Mouse (Mus musculus) neural tube, embryonic 10.5 days (tissue): ENCODE measurements around the gene Elfn1.

ENCODE experiments used
- DNase-seq: peaks from one replicate; pipeline ENCODE4 v3.0.0-alpha.2; 2017; ENCODE audit warnings: low spot score; ENCODE audit errors: extremely low spot score

Elfn1 gene

DNA sequence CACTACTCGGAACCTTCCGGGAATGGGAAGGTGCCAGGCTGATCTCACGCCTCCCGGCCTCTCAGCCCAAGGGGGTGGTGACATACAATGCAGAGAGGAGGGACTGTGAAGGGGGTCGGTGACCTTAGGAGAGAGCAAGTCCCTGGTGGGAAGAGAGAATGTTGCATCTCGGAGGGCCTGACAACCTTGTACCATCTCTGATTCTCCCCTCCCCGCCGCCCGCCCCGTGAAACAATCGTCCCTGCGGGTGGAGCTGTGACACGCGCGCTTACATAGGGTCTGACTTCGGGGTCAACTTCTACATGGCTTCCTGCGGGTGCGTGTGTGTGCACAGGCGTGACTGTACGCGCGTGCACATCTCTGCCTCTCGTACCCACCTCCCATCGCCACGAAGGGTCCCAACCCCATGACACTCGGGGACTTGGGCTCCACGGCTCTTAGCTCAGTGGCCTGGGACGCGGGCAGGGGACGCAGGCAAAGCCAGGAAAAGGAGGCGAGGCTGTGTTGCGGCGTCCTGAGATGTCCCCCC lies at the start of gene Elfn1:
TSS of gene Elfn1 (plus strand) at position 230 of the 529 bp plus-strand sequence.
- no peak for DNase-seq

- no peak for DNase-seq
Measured at GRCm38 (mm10) chr5:139860328-139861104, 47.2 kb upstream of the Elfn1 start.

DNA sequence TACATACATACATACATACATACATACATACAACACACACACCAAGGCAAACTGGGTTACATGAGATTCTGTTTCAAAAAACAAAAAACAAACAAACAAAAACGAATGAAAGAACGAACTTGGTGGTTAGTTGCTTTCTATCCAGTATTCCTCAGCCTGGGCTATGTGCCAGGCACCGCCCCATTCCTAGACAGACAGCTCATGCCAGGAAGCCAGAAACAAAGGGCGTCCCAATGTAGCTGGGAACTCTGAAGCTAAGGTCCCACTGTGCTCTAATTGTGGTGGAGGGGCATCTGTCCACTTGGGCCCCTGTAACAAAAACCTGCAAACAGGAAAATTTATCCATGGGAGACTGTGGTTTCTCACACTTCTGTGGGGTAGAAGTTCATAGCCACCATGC lies 45.0 kb upstream of the Elfn1 start:
- no peak for DNase-seq

DNA sequence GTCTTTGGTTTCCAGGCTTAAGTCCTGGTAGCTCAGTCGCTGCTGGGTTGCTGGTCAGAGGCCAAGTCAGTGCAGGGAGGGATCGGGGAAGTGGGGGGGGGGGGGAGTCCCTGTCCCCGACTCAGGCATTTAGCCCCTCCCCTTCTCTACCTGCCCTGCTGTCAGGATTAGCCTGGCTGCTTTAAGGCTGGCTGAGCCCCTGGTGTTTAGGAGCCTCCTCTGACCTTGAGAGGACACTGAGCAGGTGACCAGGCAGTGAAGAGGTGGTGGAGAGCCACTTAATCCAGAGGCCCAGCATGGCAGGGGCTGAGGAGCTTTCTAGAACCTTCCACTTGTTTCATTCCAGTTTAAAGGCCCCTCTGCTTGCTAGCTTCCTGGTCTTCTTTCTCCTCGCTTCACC lies 36.9 kb upstream of the Elfn1 start:
- DNase-seq = no peak

DNA sequence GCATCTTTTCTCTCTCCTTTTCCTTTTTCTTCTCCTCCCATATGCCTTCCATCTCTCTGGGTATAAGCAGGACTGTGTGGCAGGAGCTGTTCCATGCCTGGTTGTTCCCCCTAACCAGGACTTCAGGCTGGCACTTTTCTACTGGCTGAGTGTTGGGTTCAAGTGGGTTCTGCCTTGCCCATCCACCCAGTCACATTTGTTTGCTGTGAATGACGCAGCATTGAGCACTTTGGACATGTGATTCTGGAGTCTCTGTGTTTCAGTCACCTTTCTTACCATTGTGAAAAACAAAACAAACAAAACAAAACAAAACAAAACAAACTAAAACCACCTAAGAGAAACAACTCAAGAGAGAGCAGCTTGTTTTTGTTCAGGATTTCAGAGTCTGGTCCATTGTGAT lies 36.2 kb upstream of the Elfn1 start:
- DNase-seq = no peak

DNA sequence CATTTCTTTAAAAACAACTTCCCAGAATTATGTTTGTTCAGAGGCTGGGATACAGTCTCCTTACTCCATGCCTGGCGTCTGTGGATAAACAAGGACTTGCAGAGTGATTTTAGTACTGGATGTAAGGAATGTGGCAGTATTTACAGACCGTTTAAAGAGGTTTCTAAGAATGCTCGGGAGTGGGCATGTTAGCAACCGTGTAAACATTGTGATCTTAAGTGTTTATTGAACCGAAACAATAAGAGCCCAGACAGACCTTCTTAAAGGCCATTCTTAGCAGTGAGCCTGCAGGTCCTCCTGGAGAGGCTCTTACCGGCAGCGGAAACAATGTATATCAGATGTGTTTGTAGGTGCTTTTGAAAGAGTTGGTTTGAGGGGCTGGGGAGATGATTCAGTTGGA lies 30.2 kb upstream of the Elfn1 start:
- no peak for DNase-seq

- no peak for DNase-seq
Measured at GRCm38 (mm10) chr5:139879694-139880093, 28.0 kb upstream of the Elfn1 start.

DNA sequence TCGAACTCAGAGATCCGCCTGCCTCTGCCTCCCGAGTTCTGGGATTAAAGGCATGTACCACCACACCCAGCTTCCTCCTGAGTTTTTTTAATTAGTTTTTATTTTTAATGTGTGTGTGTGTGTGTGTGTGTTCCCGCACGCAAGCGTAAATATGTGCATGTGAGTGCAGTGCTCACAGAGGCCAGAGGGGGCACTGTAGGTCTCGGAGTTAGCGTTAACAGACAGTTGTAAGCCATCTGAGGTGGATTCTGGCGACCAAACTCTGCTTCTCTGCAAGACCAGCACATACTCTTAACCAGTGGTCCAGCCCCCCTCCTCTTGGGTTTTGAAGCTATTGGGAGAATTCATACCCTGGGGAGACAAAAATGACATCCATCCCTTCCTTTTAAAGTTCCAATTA lies 26.6 kb upstream of the Elfn1 start:
- no peak for DNase-seq

- no peak for DNase-seq
Measured at GRCm38 (mm10) chr5:139888624-139889023, 19.1 kb upstream of the Elfn1 start.

GRCm38 (mm10) chr5:139889370-139889769 lies 18.4 kb upstream of the Elfn1 start:
- no peak for DNase-seq

GRCm38 (mm10) chr5:139892326-139892994 lies 15.3 kb upstream of the Elfn1 start:
- DNase-seq = peak; percentile 32

- DNase-seq = no peak
Measured at GRCm38 (mm10) chr5:139892995-139893345, 14.8 kb upstream of the Elfn1 start.

DNA sequence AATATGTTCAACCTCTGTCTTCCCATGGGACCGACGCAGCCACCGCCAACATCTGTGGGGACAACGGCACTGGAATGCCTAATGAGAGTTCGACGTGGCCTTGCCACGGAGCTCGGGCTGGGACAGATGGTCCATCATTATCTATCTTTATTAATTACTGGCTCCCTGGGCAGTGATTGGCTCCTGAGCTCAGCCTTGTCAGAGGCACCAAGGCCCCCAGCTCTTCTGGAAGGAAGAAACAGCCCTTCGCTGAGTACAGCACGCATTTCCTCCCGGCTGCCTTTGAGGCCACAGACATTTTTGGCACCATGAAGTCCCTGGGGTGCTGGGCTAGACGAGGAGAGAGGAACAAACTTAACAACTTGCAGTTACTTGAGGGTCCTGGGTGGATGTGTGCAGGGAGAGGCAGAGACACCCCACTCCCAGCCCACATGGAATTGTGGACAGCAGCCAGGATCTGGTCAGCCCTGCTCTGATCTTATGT lies 13.7 kb upstream of the Elfn1 start:
- DNase-seq = peak; percentile 35

DNA sequence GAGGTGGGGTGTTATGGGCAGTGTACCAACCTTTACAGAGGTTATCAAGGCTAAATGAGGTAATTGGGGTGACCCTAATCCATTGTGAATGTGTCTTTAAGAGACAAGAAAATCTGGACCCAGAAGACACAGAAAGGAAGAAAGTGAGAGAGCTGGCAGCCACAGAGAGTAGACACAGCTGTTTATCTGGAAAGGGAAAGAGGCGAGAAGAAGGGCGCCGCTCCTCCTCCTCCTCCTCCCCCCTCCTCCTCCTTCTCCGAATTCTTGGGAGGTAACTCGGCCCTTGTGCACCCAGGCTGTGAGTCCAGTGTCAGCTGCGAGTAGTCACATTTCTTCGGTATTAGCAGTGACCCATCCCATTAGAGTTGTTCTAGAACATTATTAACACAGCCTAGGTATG lies 8.7 kb upstream of the Elfn1 start:
- no peak for DNase-seq

DNA sequence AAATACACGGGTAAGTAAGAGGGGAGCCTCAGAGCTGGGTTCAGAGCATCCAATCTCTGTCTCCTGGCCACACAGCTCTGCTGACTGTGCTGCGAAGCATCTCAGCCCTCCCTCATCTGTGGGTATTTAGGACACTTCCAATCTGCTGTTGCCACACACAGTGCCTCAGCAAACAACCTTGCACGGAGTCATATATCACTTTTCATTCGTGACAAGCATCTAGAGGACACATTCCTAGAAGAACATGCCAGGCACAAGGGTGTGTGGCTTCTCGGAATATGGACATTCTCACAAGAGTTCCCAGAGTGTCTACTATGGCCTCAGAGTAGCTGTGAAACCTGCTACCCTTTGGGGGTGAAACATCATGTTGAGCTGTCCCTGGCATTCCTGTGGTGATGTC lies 2.6 kb upstream of the Elfn1 start:
- no peak for DNase-seq

DNA sequence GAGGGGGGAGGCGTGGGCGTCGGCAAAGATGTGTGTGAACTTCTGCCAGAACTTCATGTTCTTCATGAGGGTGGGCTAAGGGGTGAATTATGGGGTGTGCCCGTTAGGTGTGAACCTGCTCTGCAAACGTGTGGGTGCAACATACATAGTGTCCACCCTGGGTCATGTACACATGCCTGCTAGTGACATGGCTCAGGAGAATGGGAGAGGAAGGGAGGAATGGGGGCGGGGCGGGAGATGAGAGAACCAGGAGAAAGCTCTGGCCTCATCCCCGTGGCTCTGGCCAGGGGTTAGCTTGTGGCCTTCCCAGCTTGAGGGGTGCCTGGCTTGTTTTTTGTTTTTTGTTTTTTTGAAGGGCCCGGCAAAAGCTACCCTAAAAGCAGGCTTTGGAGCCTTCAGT lies 1.2 kb upstream of the Elfn1 start:
- DNase-seq = no peak

DNA sequence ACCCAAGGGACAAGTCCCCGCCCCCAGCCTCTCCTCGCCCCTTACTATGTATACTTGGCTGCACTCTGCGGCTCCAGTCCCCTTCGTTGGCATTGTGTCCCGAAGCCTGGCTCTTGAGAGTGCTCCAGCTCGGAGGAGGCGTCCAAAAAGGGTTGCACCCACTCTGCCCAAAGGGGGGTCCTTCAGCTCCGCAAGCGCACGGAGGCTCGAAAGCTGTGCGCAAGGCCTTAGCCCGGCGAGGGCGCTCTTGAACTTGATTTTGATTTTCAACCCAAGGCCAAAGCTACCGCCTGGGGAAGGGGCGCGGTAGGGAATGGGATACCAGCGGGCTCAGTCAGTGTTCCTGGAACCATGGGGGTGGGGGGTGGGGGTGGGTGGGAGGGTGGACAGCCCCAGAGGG lies 502 bp upstream of the Elfn1 start:
- peak; percentile 70 for DNase-seq

GRCm38 (mm10) chr5:139908243-139908810 lies 584 bp downstream of the Elfn1 start:
- DNase-seq = no peak

DNA sequence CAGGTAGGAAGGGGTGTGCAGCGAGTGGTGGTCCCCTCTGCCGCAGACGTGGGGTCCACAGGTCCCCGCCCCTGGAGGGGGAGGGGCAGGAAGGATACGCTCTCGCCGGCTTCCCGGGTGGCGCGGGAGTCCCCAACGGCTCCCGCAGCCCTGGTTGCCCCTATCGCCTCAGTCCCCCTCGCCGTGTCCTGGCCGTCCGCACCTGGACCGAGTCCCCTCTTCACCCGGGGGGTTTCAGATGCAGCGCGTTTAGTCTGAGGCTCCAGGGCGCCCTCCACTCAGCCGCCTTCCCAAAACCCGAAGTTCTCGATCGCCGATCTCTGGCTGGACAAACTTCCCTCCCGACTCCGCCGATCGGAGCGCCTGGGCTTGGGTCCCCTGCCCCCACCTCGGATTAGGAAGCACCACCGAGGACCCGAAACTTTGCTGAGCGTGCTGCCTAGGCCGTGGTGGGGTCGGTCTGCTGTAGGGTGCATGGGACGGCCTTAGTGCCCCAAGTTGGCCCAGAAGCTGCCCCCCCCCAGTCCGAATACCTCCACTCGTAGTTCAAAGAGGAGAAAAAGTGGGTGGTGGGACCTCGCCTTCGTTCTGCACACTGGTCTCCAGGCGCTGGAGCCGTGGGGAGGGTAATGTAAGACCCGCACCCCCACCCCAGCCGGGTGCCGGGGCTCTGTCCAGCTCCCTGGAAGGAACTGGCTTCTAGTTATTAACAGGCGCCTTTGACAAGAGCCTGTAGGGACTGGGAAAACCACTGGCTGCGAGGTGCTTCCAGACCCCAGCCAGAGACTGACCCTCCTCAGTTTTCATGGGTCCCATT lies 1.3 kb downstream of the Elfn1 start:
- peak; percentile 73 for DNase-seq

DNA sequence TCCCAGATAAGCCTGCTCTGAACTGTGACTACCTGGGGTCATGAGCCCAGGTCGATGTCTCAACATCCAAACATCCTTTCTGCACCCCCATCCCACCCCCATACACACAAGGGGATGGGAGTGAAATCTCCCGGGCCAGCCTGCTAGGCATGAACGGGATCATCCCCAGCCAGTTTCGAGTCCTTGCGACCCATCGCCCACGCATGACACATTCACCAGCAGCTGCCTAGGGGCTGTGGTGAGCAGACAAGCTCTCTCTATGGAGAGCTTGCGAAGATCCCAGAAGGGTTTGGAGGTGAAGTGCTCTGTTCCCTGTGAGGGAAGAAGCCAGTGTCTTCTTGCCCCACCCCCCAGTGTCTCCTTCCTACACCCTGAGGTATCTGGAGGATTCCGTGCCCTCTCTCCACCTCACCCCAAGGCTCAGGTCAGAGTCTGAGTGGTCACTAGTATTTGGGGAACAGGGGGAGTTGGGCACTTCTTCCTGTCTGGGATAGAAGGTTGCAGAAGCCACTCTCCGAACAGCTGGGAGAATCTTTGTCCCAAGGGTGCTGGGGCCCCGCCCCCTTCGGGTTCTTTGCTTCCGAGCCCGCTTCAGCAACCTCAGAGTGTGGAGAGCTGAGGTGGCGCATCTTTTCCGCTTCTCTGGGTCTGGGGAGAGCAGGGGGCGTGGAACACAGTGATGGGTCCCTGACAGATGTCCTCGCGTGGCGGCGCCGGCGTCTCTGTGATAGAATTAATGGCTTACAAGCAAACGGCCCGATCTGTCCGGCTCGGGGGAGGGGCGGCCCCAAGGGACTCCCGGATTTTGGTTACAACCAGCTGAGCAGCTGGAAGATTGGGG lies 2.2 kb downstream of the Elfn1 start:
- peak; percentile 54 for DNase-seq
